Mouse (Mus musculus) liver (tissue): ENCODE data around the gene Cib1.
A peak's percentile ranks its signal among the peaks of the same experiment; 100 is the strongest.

Experiments
- DNase-seq: peaks from one replicate; pipeline ENCODE4 v3.0.0-alpha.2; 2020; ENCODE audit warnings: mixed read lengths

Cib1 gene

GRCm38 (mm10) chr7:80200588-80200945 is 32.0 kb downstream of the Cib1 start:
- DNase-seq, result no peak

- DNase-seq, result peak; percentile 46
These were observed 32.6 kb downstream of the Cib1 start for GRCm38 (mm10) chr7:80199851-80200587.

GRCm38 (mm10) chr7:80199286-80199685 is 33.3 kb downstream of the Cib1 start:
- DNase-seq, result peak; percentile 36

GRCm38 (mm10) chr7:80198863-80199262 is 33.8 kb downstream of the Cib1 start:
- DNase-seq, result peak; percentile 56

GRCm38 (mm10) chr7:80197941-80198778 is 34.5 kb downstream of the Cib1 start:
- peak; percentile 90 for DNase-seq

GRCm38 (mm10) chr7:80197371-80197770 is 35.2 kb downstream of the Cib1 start:
- peak; percentile 56 for DNase-seq

- no peak for DNase-seq
These were observed 36.9 kb downstream of the Cib1 start for GRCm38 (mm10) chr7:80195576-80196263.

- DNase-seq, result peak; percentile 39
These were observed 37.5 kb downstream of the Cib1 start for GRCm38 (mm10) chr7:80195146-80195545.

GRCm38 (mm10) chr7:80193941-80194739 is 38.5 kb downstream of the Cib1 start:
- DNase-seq, result no peak

GRCm38 (mm10) chr7:80192226-80193061 is 40.2 kb downstream of the Cib1 start:
- peak; percentile 96 for DNase-seq

GRCm38 (mm10) chr7:80191455-80191854 is 41.2 kb downstream of the Cib1 start:
- DNase-seq, result peak; percentile 72

- no peak for DNase-seq
These were observed 43.3 kb downstream of the Cib1 start for GRCm38 (mm10) chr7:80189147-80189933.

- no peak for DNase-seq
These were observed 44.0 kb downstream of the Cib1 start for GRCm38 (mm10) chr7:80188579-80189125.

- no peak for DNase-seq
These were observed 45.1 kb downstream of the Cib1 start for GRCm38 (mm10) chr7:80187501-80187900.

GRCm38 (mm10) chr7:80186531-80187296 is 45.9 kb downstream of the Cib1 start, which contains the start of gene Sema4b:
TSS of gene Sema4b (plus strand) at chr7:80186841.
- DNase-seq, result peak; percentile 90

GRCm38 (mm10) chr7:80186021-80186420 is 46.6 kb downstream of the Cib1 start:
- peak; percentile 88 for DNase-seq

GRCm38 (mm10) chr7:80184968-80185367 is 47.6 kb downstream of the Cib1 start:
- no peak for DNase-seq

GRCm38 (mm10) chr7:80184551-80184950 is 48.1 kb downstream of the Cib1 start:
- no peak for DNase-seq

- DNase-seq, result no peak
These were observed 48.6 kb downstream of the Cib1 start for GRCm38 (mm10) chr7:80183969-80184368.

GRCm38 (mm10) chr7:80183466-80183865 is 49.1 kb downstream of the Cib1 start:
- no peak for DNase-seq
